Mouse (Mus musculus) cerebellum, adult 2 months (tissue): ENCODE results near the gene Ripk1.

ENCODE experiments used
- CTCF ChIP-seq: fragments of 200-500 bp; IDR thresholded peaks from 2 replicates; pipeline ENCODE4 v1.5.1; 2011; ENCODE audit warnings: low read depth, mild to moderate bottlenecking, control low read depth, low read length, moderate library complexity, borderline replicate concordance; ENCODE audit not compliant: insufficient read depth
- POLR2A ChIP-seq: fragments of 200-500 bp; IDR thresholded peaks from 2 replicates; pipeline ENCODE4 v1.6.1; 2011; ENCODE audit warnings: low read length, control low read depth, borderline replicate concordance; ENCODE audit not compliant: insufficient read depth

GRCm38 (mm10) chr13:34071836-34072235, 69.7 kb downstream of the Ripk1 start:
- TF ChIP-seq POLR2A (no peak), CTCF (no peak)
